Mouse (Mus musculus) olfactory bulb, adult 2 months (tissue): Measurements from ENCODE around the gene Dixdc1. TPM values are rescaled to one million over a fixed set of nuclear protein-coding genes. Genes with fewer than 3 reads are reported as not detected.
A peak's percentile ranks its signal among the peaks of the same experiment; 100 is the strongest.

Experiments used
- H3K27ac ChIP-seq: fragments of 200-500 bp; 2 replicates; pipeline ENCODE4 v1.5.1; 2012; ENCODE audit warnings: low read depth, low read length; ENCODE audit not compliant: insufficient read depth
- H3K4me1 ChIP-seq: fragments of 200-500 bp; 2 replicates; pipeline ENCODE4 v1.6.1; 2012; ENCODE audit warnings: low read length; ENCODE audit not compliant: control insufficient read depth, insufficient read depth
- H3K4me3 ChIP-seq: fragments of 200-500 bp; 2 replicates; pipeline ENCODE4 v1.5.1; 2012; ENCODE audit warnings: mild to moderate bottlenecking, low read depth, low read length, moderate library complexity; ENCODE audit not compliant: insufficient read depth
- CTCF ChIP-seq: fragments of 200-500 bp; IDR thresholded peaks from 2 replicates; pipeline ENCODE4 v1.5.1; 2012; ENCODE audit warnings: low read depth, mild to moderate bottlenecking, low read length, moderate library complexity; ENCODE audit not compliant: insufficient read depth
- POLR2A ChIP-seq: fragments of 200-500 bp; IDR thresholded peaks from 2 replicates; pipeline ENCODE4 v1.6.1; 2012; ENCODE audit warnings: mild to moderate bottlenecking, low read depth, low read length, moderate library complexity; ENCODE audit not compliant: insufficient read depth
- WGBS: fragments of 180-500 bp; shearing (Covaris S2); methylation state at CpG from one replicate; pipeline ENCODE4 v1.1.7; 2018; 5-methylcytosine and 5-hydroxymethylcytosine counted together
- polyA plus RNA-seq: library from polyadenylated mRNA; stranded (reverse); fragments of >200 nt; gene quantifications from 2 replicates; pipeline ENCODE4 v1.2.4, GENCODE M21; 2012; ENCODE audit warnings: low replicate concordance; ENCODE audit not compliant: missing spikeins, insufficient read depth, insufficient read length

Gene Dixdc1
- polyA plus RNA-seq = not detected in 2 replicates

GRCm38 (mm10) chr9:50738914-50739870 is at the start of gene Dixdc1:
TSS of gene Dixdc1 (minus strand) at chr9:50739517.
- WGBS = 9% methylated on average over 36 of the region's 36 CpGs
- Histone ChIP-seq H3K4me3 (peak within 1 kb of the TSS; percentile 49), H3K4me1 (peaks cover 4% of the 10 kb centered on the region; the same call in 1 of the 2 replicates), H3K27ac (no peak within 1 kb of the TSS)
- no peak for TF ChIP-seq POLR2A
- no peak for TF ChIP-seq CTCF

GRCm38 (mm10) chr9:50782155-50782554 is 42.8 kb upstream of the Dixdc1 start:
- Histone ChIP-seq H3K27ac (no peak overlapping the region), H3K4me3 (no peak overlapping the region), H3K4me1 (no peaks in the 10 kb centered on the region)
- 75% methylated on average over 2 of the region's 2 CpGs for WGBS
- TF ChIP-seq CTCF = peak; percentile 21; the same call in 1 of the 2 replicates
- no peak for TF ChIP-seq POLR2A

- H3K27ac ChIP-seq = no peak overlapping the region
- 69% methylated on average over 11 of the region's 11 CpGs for WGBS
- no peak for TF ChIP-seq CTCF
- TF ChIP-seq POLR2A = no peak
- H3K4me1 ChIP-seq = no peaks in the 10 kb centered on the region
- peak overlapping the region; percentile 84 for H3K4me3 ChIP-seq
Measured at GRCm38 (mm10) chr9:50776162-50776760, 36.9 kb upstream of the Dixdc1 start.

GRCm38 (mm10) chr9:50775662-50776126 is 36.4 kb upstream of the Dixdc1 start:
- under 1% methylated on average over 30 of the region's 30 CpGs for WGBS
- Histone ChIP-seq H3K27ac (no peak overlapping the region), H3K4me3 (peak overlapping the region; percentile 84), H3K4me1 (no peaks in the 10 kb centered on the region)
- TF ChIP-seq CTCF (no peak), POLR2A (no peak)

- H3K4me1 ChIP-seq = no peaks in the 10 kb centered on the region
- TF ChIP-seq POLR2A (no peak), CTCF (no peak)
- H3K4me3 ChIP-seq = peak within 1 kb of the TSS; percentile 84
- under 1% methylated on average over 49 of the region's 51 CpGs for WGBS
- H3K27ac ChIP-seq = peak within 1 kb of the TSS; percentile 66
Measured at GRCm38 (mm10) chr9:50774991-50775612, 35.8 kb upstream of the Dixdc1 start, which contains the start of the genes Alg9 and 1110032A03Rik. TSS of gene Alg9 (plus strand) at chr9:50775019. TSS of gene 1110032A03Rik (minus strand) at chr9:50775520.

GRCm38 (mm10) chr9:50774026-50774462 is 34.7 kb upstream of the Dixdc1 start:
- Histone ChIP-seq H3K4me1 (no peaks in the 10 kb centered on the region), H3K27ac (no peak overlapping the region), H3K4me3 (no peak overlapping the region)
- TF ChIP-seq CTCF (no peak), POLR2A (no peak)
- WGBS = 58% methylated on average over 4 of the region's 4 CpGs

- peaks cover 3% of the 10 kb centered on the region; the same call in 1 of the 2 replicates for H3K4me1 ChIP-seq
- TF ChIP-seq POLR2A = no peak
- no peak for TF ChIP-seq CTCF
- H3K4me3 ChIP-seq = no peak overlapping the region
- no peak overlapping the region for H3K27ac ChIP-seq
- 73% methylated on average over 2 of the region's 2 CpGs for WGBS
Measured at GRCm38 (mm10) chr9:50770011-50770410, 30.7 kb upstream of the Dixdc1 start.

- Histone ChIP-seq H3K27ac (peak within 1 kb of the TSS; percentile 78), H3K4me1 (peaks cover 3% of the 10 kb centered on the region; the same call in 1 of the 2 replicates), H3K4me3 (peak within 1 kb of the TSS; percentile 71)
- WGBS = 3% methylated on average over 59 of the region's 59 CpGs
- peak; percentile 95 for TF ChIP-seq CTCF
- TF ChIP-seq POLR2A = no peak; the same call in 1 of the 2 replicates
Measured at GRCm38 (mm10) chr9:50768107-50769002, 29.0 kb upstream of the Dixdc1 start, which contains the start of gene Fdxacb1. TSS of gene Fdxacb1 (plus strand) at chr9:50768236.
